Mouse (Mus musculus): Measurements from ENCODE around the gene Scmh1. TPM values are rescaled to one million over a fixed set of nuclear protein-coding genes. Genes with fewer than 3 reads are reported as not detected.

The Scmh1 gene
- polyA plus RNA-seq, 1 experiment from 2014 or later = 73.3 TPM

GRCm38 (mm10) chr4:120568005-120568404 lies 162.9 kb downstream of the Scmh1 start:
- WGBS = 45% methylated on average over 5 of the region's 5 CpGs
- H3K36me3 ChIP-seq (replicated peaks; ENCODE audit: control insufficient read depth, insufficient read depth) = peaks cover 24% of the 10 kb centered on the region
- H3K9me3 ChIP-seq (ENCODE audit: control insufficient read depth, low read length) = no peaks in the 10 kb centered on the region
- H3K27me3 ChIP-seq (ENCODE audit: control insufficient read depth, insufficient read depth, low read length) = no peaks in the 10 kb centered on the region
- H3K27ac ChIP-seq = no peak overlapping the region
- no peak overlapping the region for H3K4me3 ChIP-seq (replicated peaks; ENCODE audit: low read length)
- peak overlapping the region; percentile 90; the same call in 1 of the 2 replicates for H3K9ac ChIP-seq
- DNase-seq (ENCODE audit: low spot score) = no peak
- H3K4me1 ChIP-seq (replicated peaks; ENCODE audit: control insufficient read depth, insufficient read depth, low read length) = peaks cover 20% of the 10 kb centered on the region
- H3K4me2 ChIP-seq (replicated peaks) = peak overlapping the region; percentile 69
- no peak for ATAC-seq (ENCODE audit: low FRiP score)

- Histone ChIP-seq H3K27ac (peak overlapping the region; percentile 95), H3K4me3 (replicated peaks; ENCODE audit: low read length) (peak overlapping the region; percentile 87), H3K4me1 (replicated peaks; ENCODE audit: control insufficient read depth, insufficient read depth, low read length) (peaks cover 20% of the 10 kb centered on the region), H3K9ac (peak overlapping the region; percentile 90), H3K36me3 (replicated peaks; ENCODE audit: control insufficient read depth, insufficient read depth) (peaks cover 13% of the 10 kb centered on the region), H3K4me2 (replicated peaks) (peak overlapping the region; percentile 69), H3K27me3 (ENCODE audit: control insufficient read depth, insufficient read depth, low read length) (no peaks in the 10 kb centered on the region), H3K9me3 (ENCODE audit: control insufficient read depth, low read length) (no peaks in the 10 kb centered on the region)
- ATAC-seq (ENCODE audit: low FRiP score) (no peak), DNase-seq (ENCODE audit: low spot score) (no peak)
- 5% methylated on average over 4 of the region's 4 CpGs for WGBS
These were observed 163.9 kb downstream of the Scmh1 start for GRCm38 (mm10) chr4:120569025-120569424.

- no peaks in the 10 kb centered on the region for H3K9me3 ChIP-seq (ENCODE audit: control insufficient read depth, low read length)
- ATAC-seq (ENCODE audit: low FRiP score) (peak; percentile 97), DNase-seq (ENCODE audit: low spot score) (peak; percentile 95)
- H3K9ac ChIP-seq = peak within 1 kb of the TSS; percentile 90
- peak within 1 kb of the TSS; percentile 95 for H3K27ac ChIP-seq
- H3K4me1 ChIP-seq (replicated peaks; ENCODE audit: control insufficient read depth, insufficient read depth, low read length) = peaks cover 20% of the 10 kb centered on the region
- H3K27me3 ChIP-seq (ENCODE audit: control insufficient read depth, insufficient read depth, low read length) = no peaks in the 10 kb centered on the region
- peaks cover 6% of the 10 kb centered on the region for H3K36me3 ChIP-seq (replicated peaks; ENCODE audit: control insufficient read depth, insufficient read depth)
- under 1% methylated on average over 96 of the region's 97 CpGs for WGBS
- H3K4me3 ChIP-seq (replicated peaks; ENCODE audit: low read length) = peak within 1 kb of the TSS; percentile 87
- H3K4me2 ChIP-seq (replicated peaks) = peak within 1 kb of the TSS; percentile 69
These were observed 164.7 kb downstream of the Scmh1 start, which contains the start of gene Ctps for GRCm38 (mm10) chr4:120569486-120570437. Gene Ctps, minus strand, starts transcription at chr4:120570276.

GRCm38 (mm10) chr4:120570438-120571069 lies 165.5 kb downstream of the Scmh1 start:
- peak overlapping the region; percentile 69 for H3K4me2 ChIP-seq (replicated peaks)
- no peaks in the 10 kb centered on the region for H3K27me3 ChIP-seq (ENCODE audit: control insufficient read depth, insufficient read depth, low read length)
- WGBS = under 1% methylated on average over 27 of the region's 27 CpGs
- DNase-seq (ENCODE audit: low spot score) = peak; percentile 38
- H3K9ac ChIP-seq = peak overlapping the region; percentile 90
- peak overlapping the region; percentile 87 for H3K4me3 ChIP-seq (replicated peaks; ENCODE audit: low read length)
- peaks cover 20% of the 10 kb centered on the region for H3K4me1 ChIP-seq (replicated peaks; ENCODE audit: control insufficient read depth, insufficient read depth, low read length)
- H3K36me3 ChIP-seq (replicated peaks; ENCODE audit: control insufficient read depth, insufficient read depth) = peaks cover 3% of the 10 kb centered on the region; the same call in 1 of the 2 replicates
- H3K27ac ChIP-seq = peak overlapping the region; percentile 95
- H3K9me3 ChIP-seq (ENCODE audit: control insufficient read depth, low read length) = no peaks in the 10 kb centered on the region
- peak; percentile 75 for ATAC-seq (ENCODE audit: low FRiP score)

GRCm38 (mm10) chr4:120571070-120571464 lies 166.0 kb downstream of the Scmh1 start:
- Histone ChIP-seq H3K36me3 (replicated peaks; ENCODE audit: control insufficient read depth, insufficient read depth) (no peaks in the 10 kb centered on the region), H3K9me3 (ENCODE audit: control insufficient read depth, low read length) (no peaks in the 10 kb centered on the region), H3K4me2 (replicated peaks) (peak overlapping the region; percentile 69), H3K4me1 (replicated peaks; ENCODE audit: control insufficient read depth, insufficient read depth, low read length) (peaks cover 20% of the 10 kb centered on the region), H3K9ac (peak overlapping the region; percentile 90), H3K27ac (peak overlapping the region; percentile 95), H3K27me3 (ENCODE audit: control insufficient read depth, insufficient read depth, low read length) (no peaks in the 10 kb centered on the region), H3K4me3 (replicated peaks; ENCODE audit: low read length) (peak overlapping the region; percentile 87; the same call in 1 of the 2 replicates)
- ATAC-seq (ENCODE audit: low FRiP score) (no peak), DNase-seq (ENCODE audit: low spot score) (no peak)
- WGBS = 73% methylated on average over 3 of the region's 3 CpGs

- Histone ChIP-seq H3K9ac (no peak overlapping the region), H3K4me1 (replicated peaks; ENCODE audit: control insufficient read depth, insufficient read depth, low read length) (peaks cover 20% of the 10 kb centered on the region), H3K36me3 (replicated peaks; ENCODE audit: control insufficient read depth, insufficient read depth) (no peaks in the 10 kb centered on the region), H3K27ac (no peak overlapping the region), H3K27me3 (ENCODE audit: control insufficient read depth, insufficient read depth, low read length) (no peaks in the 10 kb centered on the region), H3K4me2 (replicated peaks) (no peak overlapping the region), H3K4me3 (replicated peaks; ENCODE audit: low read length) (no peak overlapping the region), H3K9me3 (ENCODE audit: control insufficient read depth, low read length) (no peaks in the 10 kb centered on the region)
- DNase-seq (ENCODE audit: low spot score) = no peak
- no peak for ATAC-seq (ENCODE audit: low FRiP score)
- WGBS = 81% methylated on average over 3 of the region's 3 CpGs
These were observed 166.6 kb downstream of the Scmh1 start for GRCm38 (mm10) chr4:120571691-120572090.

Other genes with a start within 250 kb of the Scmh1 start
- gene Edn2, start 244.1 kb upstream of the Scmh1 start, polyA plus RNA-seq (2014; fragmentation: Nextera tagmentation; extraction: Ambion mirVana) = not detected in 2 replicates
- gene Foxo6, start 117.9 kb upstream of the Scmh1 start, polyA plus RNA-seq (2014; fragmentation: Nextera tagmentation; extraction: Ambion mirVana) = 1.0 and 1.4 TPM in 2 replicates
- not detected in 2 replicates for gene Slfnl1, start 127.0 kb downstream of the Scmh1 start, polyA plus RNA-seq (2014; fragmentation: Nextera tagmentation; extraction: Ambion mirVana)
- gene Ctps, start 165.0 kb downstream of the Scmh1 start, polyA plus RNA-seq (2014; fragmentation: Nextera tagmentation; extraction: Ambion mirVana) = 87.0 and 103 TPM in 2 replicates
- gene Gm8439, start 183.5 kb downstream of the Scmh1 start, polyA plus RNA-seq (2014; fragmentation: Nextera tagmentation; extraction: Ambion mirVana) = not detected in 2 replicates